Mouse (Mus musculus): ENCODE results near the gene Ripply2. TPM values are rescaled to one million over a fixed set of nuclear protein-coding genes. Genes with fewer than 3 reads are reported as not detected.

Ripply2 gene
- polyA plus RNA-seq, 1 experiment from 2014 or later = not detected

DNA sequence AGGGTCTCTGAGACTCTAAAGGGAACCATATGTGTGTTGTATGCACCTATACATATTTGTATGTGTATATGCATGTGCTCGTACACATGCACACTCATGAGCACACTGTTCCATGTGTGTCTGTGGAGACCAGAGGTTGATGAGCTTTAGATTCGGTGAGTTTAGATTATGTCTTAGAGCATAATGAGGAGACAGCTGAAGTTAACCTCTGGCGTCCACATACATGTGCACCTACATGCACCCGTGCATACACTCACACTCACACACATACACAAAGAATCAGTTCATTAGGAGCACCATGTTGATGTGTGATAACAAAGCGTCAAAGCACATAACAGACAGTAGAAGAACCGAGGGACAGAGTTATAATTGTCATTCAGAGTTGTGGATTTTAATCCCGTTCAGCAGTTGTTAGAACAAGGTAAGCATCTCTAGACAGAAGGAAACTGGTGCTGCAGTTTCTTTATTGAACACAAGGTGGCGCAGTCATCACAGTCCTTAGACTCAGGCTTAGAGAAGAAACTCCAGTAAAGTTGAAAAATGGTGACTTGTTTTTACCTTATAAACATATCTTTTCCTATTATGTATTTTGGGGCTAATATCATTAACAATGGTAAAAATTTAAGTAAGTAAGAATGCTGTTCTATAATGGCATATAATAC, 12.2 kb downstream of the Ripply2 start:
- WGBS = 40% methylated on average over 8 of the region's 8 CpGs
- no peak for ATAC-seq (ENCODE audit: insufficient number of reproducible peaks, low FRiP score, low TSS enrichment, low read depth)
- 0 out of 2 replicates have a peak, but pooled peaks cover 5% of the 10 kb centered on the region for H3K4me1 ChIP-seq
- H3K9ac ChIP-seq = no peak overlapping the region
- no peaks in the 10 kb centered on the region for H3K36me3 ChIP-seq
- no peaks in the 10 kb centered on the region for H3K9me3 ChIP-seq (replicated peaks)
- no peak overlapping the region for H3K4me2 ChIP-seq (replicated peaks)
- H3K27ac ChIP-seq (replicated peaks) = no peak overlapping the region
- H3K4me3 ChIP-seq (replicated peaks) = no peak overlapping the region
- no peaks in the 10 kb centered on the region for H3K27me3 ChIP-seq

DNA sequence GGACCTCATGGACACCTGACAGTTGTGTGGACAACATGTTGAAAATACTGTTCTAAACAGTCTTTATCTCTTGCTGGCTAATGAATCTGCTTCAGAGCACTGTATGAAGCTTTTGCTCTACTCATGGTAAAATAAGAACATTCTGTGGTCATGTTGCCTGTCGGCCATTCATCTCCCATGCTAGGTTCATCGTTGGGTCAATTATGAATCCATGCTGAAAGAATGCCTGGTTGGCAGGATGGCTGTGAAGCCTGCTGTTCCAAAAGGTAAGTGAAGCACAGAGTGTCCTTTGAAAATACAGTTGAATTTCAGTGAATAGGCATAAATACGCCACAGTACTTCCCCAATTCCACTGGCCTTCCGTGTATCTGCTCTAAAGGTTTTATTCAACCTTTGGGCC, 16.9 kb downstream of the Ripply2 start:
- H3K27ac ChIP-seq (replicated peaks) = no peak overlapping the region
- no peaks in the 10 kb centered on the region for H3K9me3 ChIP-seq (replicated peaks)
- H3K36me3 ChIP-seq = 0 out of 2 replicates have a peak, but pooled peaks cover 7% of the 10 kb centered on the region
- no peak overlapping the region for H3K9ac ChIP-seq
- H3K4me3 ChIP-seq (replicated peaks) = no peak overlapping the region
- no peaks in the 10 kb centered on the region for H3K27me3 ChIP-seq
- H3K4me1 ChIP-seq = peaks cover 7% of the 10 kb centered on the region
- no peak for ATAC-seq (ENCODE audit: insufficient number of reproducible peaks, low FRiP score, low TSS enrichment, low read depth)
- WGBS = 85% methylated on average over 4 of the region's 4 CpGs
- no peak overlapping the region for H3K4me2 ChIP-seq (replicated peaks)

DNA sequence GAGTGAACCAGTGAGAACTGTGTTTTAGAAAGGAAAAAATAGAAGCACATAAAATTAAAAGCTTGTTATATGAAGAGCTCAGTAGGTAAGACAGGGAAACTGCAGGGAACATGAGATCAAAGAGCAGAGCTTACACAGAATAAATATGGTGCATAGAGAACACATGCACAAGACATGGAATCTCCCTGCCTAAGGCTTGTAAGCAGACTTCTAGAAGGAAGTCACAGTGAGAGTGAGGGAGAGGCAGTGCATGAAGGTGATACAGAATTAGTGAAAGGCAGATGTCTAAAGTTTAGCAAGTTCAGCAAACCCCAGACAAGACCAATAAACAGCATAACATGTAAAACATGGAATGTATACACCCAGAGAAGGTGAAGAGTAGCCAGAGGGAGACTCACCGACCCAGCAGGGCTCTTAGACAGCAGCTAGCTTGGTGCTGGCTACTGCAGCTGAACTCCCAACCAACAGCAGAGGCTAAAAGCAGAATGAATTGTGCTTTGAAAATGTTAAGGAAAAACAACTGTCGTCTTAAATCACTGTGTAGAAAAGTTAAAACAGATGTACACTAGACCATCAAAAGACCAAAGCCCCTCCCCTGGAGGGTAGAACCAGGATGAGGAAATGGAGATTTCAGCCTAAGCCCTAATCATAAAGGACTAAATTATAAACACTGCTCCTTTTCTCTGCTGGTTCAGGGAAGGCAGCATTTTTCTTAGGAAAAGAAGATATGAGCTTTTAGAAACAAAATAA, 19.7 kb downstream of the Ripply2 start:
- no peak overlapping the region for H3K9ac ChIP-seq

DNA sequence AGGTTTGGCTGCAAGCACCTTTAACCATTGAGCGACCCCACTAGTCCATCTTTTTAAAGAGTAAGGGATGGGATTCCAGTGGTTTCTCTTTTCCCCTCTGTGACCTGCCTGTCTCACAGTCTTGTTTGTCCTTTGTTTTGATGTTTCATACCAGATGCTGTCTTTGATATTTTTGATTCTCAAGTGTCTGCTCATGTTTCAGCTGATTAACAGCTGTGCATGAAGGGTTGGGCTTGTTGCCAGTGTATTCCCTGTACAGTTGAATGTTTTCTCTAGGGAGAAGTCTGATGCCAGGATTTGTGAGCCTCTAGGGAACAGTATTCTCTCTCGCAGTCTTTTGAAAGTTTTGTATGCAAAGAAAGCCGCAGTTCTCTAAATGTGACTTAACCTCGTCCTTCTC, 34.1 kb downstream of the Ripply2 start:
- Histone ChIP-seq H3K9me3 (replicated peaks) (no peaks in the 10 kb centered on the region), H3K36me3 (peaks cover 7% of the 10 kb centered on the region; the same call in 1 of the 2 replicates), H3K4me1 (no peaks in the 10 kb centered on the region), H3K9ac (no peak overlapping the region), H3K4me3 (replicated peaks) (no peak overlapping the region), H3K4me2 (replicated peaks) (no peak overlapping the region), H3K27ac (replicated peaks) (no peak overlapping the region), H3K27me3 (no peaks in the 10 kb centered on the region)
- 34% methylated on average over 4 of the region's 4 CpGs for WGBS
- peak; percentile 70; the same call in 1 of the 2 replicates for ATAC-seq (ENCODE audit: insufficient number of reproducible peaks, low FRiP score, low TSS enrichment, low read depth)

More for the DNA sequence above, 19.7 kb downstream of the Ripply2 start:
- peaks cover 7% of the 10 kb centered on the region for H3K4me1 ChIP-seq
- no peak overlapping the region for H3K4me2 ChIP-seq (replicated peaks)
- 0 out of 2 replicates have a peak, but pooled peaks cover 7% of the 10 kb centered on the region for H3K36me3 ChIP-seq
- no peak overlapping the region for H3K4me3 ChIP-seq (replicated peaks)
- no peak for ATAC-seq (ENCODE audit: insufficient number of reproducible peaks, low FRiP score, low TSS enrichment, low read depth)
- H3K27me3 ChIP-seq = no peaks in the 10 kb centered on the region
- WGBS = 29% methylated on average over 2 of the region's 2 CpGs
- H3K27ac ChIP-seq (replicated peaks) = peak overlapping the region; percentile 35; the same call in 1 of the 2 replicates
- no peaks in the 10 kb centered on the region for H3K9me3 ChIP-seq (replicated peaks)

DNA sequence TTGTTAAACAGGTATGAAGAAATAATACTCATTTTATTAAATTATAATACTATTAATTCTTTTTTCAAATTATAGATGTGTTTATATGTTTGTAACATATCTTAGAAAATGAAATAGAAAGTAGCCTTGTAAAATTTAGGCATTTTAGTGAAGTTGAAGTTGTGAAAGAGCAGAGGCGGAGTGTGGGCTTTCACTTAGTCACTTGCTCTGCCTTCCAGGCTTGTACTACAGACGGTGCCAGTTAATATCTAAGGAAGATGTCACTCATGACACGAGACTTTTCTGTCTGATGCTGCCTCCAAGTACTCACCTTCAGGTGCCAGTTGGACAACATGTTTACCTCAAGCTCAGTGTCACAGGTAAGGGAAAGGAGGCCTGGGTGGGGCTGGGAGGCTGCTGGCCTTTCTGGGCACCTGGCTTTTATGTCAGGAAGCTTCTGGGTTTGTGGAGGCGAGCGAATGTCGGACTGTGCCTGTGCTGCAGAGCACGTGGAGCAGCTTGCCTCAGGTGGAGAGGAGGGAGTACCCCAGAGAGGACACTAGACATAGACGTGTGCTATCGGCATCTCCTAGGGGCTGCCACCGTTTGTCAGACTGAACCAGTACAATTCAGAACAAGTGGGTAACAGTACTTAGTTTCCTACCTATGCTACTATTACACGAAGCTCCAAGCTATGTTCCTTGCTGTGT, 40.4 kb downstream of the Ripply2 start:
- H3K27ac ChIP-seq (replicated peaks) = no peak overlapping the region
- ATAC-seq (ENCODE audit: insufficient number of reproducible peaks, low FRiP score, low TSS enrichment, low read depth) = no peak
- H3K27me3 ChIP-seq = no peaks in the 10 kb centered on the region
- WGBS = 82% methylated on average over 11 of the region's 11 CpGs
- H3K9ac ChIP-seq = no peak overlapping the region
- no peak overlapping the region for H3K4me3 ChIP-seq (replicated peaks)
- H3K9me3 ChIP-seq (replicated peaks) = no peaks in the 10 kb centered on the region
- no peak overlapping the region for H3K4me2 ChIP-seq (replicated peaks)
- no peaks in the 10 kb centered on the region for H3K4me1 ChIP-seq
- peaks cover 12% of the 10 kb centered on the region for H3K36me3 ChIP-seq

DNA sequence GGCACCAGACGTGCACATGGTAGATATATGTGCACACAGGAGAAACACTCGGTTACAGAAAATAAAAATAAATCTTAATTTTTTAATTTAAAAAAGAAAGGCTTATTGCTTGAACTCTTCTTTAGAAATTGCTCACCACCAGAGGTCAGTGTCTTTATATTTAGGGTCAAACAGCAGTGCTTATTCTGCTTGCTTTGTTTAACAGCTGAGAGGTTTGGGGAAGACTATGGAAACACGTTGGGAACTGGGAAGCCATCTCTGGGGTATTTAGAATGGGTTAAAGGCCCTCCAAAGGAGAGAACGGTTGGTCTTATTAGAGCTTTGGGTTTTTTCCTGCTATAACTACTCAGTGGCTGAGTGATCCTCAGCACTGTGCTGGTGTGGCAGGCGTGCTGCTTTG, 47.0 kb downstream of the Ripply2 start:
- Histone ChIP-seq H3K9ac (no peak overlapping the region), H3K4me1 (no peaks in the 10 kb centered on the region), H3K4me3 (replicated peaks) (no peak overlapping the region), H3K36me3 (peaks cover 21% of the 10 kb centered on the region), H3K27me3 (no peaks in the 10 kb centered on the region), H3K9me3 (replicated peaks) (no peaks in the 10 kb centered on the region), H3K4me2 (replicated peaks) (no peak overlapping the region), H3K27ac (replicated peaks) (no peak overlapping the region)
- 81% methylated on average over 5 of the region's 5 CpGs for WGBS
- ATAC-seq (ENCODE audit: insufficient number of reproducible peaks, low FRiP score, low TSS enrichment, low read depth) = no peak

DNA sequence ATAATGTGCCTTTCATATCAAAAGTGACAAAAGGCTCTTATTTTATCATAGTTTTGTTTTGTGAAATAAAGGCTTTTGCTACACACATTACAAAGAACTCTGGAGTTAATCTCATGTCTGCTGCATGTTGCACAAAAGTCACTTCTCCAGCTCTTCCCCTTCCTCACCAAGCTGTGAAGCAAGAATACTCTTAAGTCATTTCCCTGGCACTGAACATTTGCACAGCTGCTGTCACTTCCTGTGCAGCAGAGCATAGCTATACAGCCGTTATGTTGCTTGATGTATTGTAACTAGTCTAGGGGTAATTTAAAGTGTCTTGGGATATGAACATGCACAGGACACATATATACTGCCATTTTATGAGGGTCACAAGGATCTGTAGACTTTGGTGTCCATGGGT, 52.8 kb downstream of the Ripply2 start:
- no peaks in the 10 kb centered on the region for H3K4me1 ChIP-seq
- no peak overlapping the region for H3K27ac ChIP-seq (replicated peaks)
- H3K9ac ChIP-seq = no peak overlapping the region
- H3K4me2 ChIP-seq (replicated peaks) = no peak overlapping the region
- H3K36me3 ChIP-seq = peaks cover 26% of the 10 kb centered on the region
- WGBS = 81% methylated on average over 1 of the region's 1 CpGs
- H3K9me3 ChIP-seq (replicated peaks) = no peaks in the 10 kb centered on the region
- no peak for ATAC-seq (ENCODE audit: insufficient number of reproducible peaks, low FRiP score, low TSS enrichment, low read depth)
- no peaks in the 10 kb centered on the region for H3K27me3 ChIP-seq
- H3K4me3 ChIP-seq (replicated peaks) = no peak overlapping the region

Other genes starting within 250 kb of the Ripply2 start
- gene Snap91, start 134.9 kb upstream of the Ripply2 start, polyA plus RNA-seq (2015; fragmentation: Nextera tagmentation; extraction: Ambion mirVana) = 9.8 and 10.1 TPM in 2 replicates
- gene Cyb5r4, start 6.5 kb downstream of the Ripply2 start, polyA plus RNA-seq (2015; fragmentation: Nextera tagmentation; extraction: Ambion mirVana) = 43.4 and 47.8 TPM in 2 replicates
- 0.24 and 0.63 TPM in 2 replicates for gene Mrap2, start 128.8 kb downstream of the Ripply2 start, polyA plus RNA-seq (2015; fragmentation: Nextera tagmentation; extraction: Ambion mirVana)
- 6.0 and 6.5 TPM in 2 replicates for gene Cep162, start 240.0 kb downstream of the Ripply2 start, polyA plus RNA-seq (2015; fragmentation: Nextera tagmentation; extraction: Ambion mirVana)

All from embryonic facial prominence, embryonic 15.5 days (tissue).